Mouse (Mus musculus) cerebellum, postnatal 4 days (tissue): ENCODE data around the gene Sdhaf1.

ENCODE experiments used
- DNase-seq, 2 experiments: peaks; one replicate each; pipeline ENCODE4 v3.0.0; 2022; ENCODE audit warnings: low spot score in 2 of 2, mixed read lengths in 1 of 2

Sdhaf1 gene

GRCm38 (mm10) chr7:30326427-30326826, 2.7 kb upstream of the Sdhaf1 start:
- no peak for DNase-seq

DNA sequence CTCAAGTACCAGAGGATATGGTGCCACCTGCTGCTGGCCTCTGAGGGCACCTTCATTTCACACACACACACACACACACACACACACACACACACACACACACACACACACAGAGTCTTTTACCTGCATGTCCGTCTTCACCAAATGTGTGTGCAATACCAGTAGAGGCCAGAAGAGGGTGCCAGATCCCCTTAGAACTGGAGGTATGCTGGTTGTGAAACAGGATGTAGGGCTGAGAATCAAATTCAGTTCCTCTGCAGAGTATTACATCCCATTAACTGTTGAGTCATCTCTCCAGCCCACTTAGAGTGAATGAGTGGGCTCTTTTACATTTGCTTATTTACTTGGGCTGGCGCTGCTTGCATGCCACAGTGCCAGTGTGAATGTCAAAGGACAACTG, 1.7 kb upstream of the Sdhaf1 start:
- DNase-seq, result peak in 1 of 2 experiments; percentile 62

DNA sequence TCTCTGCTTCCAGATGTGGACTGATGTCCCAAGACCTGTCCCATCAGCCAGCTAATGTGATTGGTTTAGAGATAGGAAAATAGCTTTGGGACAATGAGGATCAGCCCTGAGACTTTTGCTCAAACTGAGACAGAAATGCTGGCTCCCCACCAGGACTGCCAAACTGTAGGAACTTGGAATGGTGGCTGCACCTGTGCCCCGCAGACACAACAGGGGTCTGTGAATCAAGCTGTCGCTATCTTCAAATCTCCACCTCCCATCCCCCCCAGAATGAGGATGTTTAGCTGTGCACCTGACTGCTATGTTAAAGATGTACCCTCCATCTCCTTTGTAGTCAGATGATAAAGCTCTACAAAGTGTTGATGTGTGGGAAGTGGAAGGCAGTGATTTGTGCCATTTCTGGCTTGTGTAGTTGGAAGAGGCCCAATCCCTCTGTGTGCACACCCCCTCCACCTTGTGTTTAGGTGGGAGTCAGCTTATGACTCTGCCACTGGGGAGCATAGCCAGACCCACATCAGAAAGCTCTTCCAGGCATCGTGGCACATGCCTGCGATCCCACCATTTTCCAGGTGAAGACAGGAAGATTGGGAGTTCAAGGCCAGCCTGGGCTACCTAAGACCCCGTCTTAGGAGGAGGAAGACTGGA, 727 bp upstream of the Sdhaf1 start:
- no peak for DNase-seq

- no peak for DNase-seq
These were observed 830 bp downstream of the Sdhaf1 start for GRCm38 (mm10) chr7:30322865-30323264.

DNA sequence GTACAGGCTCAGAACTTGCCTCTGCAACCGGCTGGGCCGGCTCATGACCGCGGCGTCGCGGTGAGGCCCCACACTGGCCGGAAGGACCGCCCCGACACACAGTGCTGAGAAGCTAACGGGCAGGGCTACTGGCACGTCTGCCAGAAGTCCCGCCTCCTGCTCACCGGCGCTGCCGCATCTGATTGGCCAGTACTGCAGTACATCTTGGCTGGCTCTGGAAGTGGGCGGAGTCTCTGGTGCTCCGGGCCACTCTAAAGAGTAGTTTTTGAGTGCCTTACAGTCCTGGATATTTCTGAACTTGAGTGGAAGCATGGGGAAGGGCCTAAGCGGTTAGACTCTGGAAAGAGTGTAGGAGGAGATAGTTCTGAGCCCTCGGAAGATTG, 1.4 kb downstream of the Sdhaf1 start:
- DNase-seq, result peak; percentile 87 to 96

DNA sequence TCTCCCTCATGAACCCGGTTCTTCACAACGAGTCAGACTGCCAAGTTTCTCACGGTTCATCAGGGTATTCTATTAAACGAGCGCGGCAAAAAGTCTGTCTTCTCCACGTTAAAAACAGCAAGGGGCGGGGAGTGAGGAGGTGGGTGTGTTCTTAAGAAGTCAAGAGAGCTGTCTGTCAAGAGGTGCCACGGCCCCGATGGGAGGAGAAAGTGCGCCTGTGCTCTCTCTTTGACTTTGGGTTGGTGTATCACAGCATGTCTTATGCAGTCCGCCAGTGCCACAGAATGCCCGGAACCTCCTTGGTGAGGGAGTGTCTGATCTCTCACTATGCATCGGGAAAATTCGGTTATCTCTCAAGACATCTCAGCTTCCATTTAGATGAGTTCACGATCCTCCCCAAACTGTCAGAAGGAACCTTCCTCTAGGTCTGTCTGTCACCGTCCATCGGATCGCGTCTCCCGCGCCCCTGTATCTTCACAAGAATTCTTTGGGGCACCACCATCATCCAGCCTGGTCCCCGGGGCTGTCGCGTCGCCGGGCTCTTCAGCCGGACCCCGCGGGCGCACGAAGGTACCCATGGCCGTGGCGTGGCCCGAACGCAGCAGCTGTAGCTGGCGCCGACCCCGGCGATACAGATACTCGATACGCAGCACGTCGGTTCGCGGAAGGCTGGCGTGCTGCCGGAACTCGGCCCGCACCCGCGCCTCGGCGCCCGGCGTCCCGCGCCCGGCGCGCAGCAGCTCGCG, 2.0 kb downstream of the Sdhaf1 start, which contains the start of gene E130208F15Rik:
Gene E130208F15Rik (plus strand): TSS at position 202 of the 746 bp plus-strand sequence.
- DNase-seq, result no peak

DNA sequence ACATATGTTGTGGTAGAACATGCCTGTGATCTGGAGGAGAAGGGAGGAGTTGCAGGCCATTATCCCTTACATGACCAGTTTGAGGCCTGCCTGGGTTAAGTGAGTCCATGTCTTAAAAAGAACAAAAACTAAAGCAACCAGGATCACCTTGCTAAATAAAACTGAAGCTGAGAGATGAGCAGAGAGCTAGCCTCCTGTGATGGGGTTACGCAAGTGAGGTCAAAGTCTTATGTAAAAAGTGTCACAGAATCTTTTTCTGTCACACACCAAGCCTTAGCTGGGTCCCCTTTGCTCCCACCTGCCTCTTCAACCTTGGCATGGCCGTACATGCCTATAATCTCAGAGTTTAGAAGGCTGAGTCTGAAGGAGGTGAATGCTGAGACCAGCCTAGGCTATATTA, 2.7 kb downstream of the Sdhaf1 start:
- DNase-seq, result no peak

GRCm38 (mm10) chr7:30318142-30318541, 5.6 kb downstream of the Sdhaf1 start:
- no peak for DNase-seq

- no peak for DNase-seq
These were observed 7.9 kb downstream of the Sdhaf1 start for GRCm38 (mm10) chr7:30315559-30316529.

- no peak for DNase-seq
These were observed 9.0 kb downstream of the Sdhaf1 start, which contains the start of gene Syne4 for GRCm38 (mm10) chr7:30314721-30315155. TSS of gene Syne4 (plus strand) at chr7:30314807.

DNA sequence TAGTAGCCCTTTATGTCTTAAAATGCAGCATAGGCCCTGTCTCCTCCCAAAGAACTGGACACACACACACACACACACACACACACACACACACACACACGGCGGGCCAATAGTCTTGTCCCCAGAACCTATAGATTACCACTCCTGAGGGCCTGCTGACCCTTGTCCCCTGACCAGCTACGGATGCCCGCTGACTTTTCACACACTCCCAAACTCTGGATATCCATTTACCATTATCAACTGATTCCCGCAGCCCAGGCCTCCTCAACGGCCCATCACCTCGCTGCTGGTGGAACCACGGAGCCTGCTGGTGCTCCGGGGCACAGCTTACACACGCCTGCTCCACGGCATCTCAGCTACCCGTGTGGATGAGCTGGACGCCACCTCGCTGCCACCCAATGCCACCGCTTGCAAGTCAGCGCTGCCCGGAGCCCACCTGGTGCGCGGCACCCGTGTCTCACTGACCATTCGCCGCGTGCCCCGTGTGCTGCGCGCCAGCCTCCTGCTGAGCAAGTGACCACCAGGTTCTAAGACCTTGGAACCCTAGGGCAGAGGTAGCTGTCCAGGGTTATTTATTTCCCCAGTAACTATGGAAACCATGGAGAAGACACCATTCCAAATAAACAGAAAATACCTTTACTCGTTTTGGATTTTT, 9.9 kb downstream of the Sdhaf1 start:
- no peak for DNase-seq

DNA sequence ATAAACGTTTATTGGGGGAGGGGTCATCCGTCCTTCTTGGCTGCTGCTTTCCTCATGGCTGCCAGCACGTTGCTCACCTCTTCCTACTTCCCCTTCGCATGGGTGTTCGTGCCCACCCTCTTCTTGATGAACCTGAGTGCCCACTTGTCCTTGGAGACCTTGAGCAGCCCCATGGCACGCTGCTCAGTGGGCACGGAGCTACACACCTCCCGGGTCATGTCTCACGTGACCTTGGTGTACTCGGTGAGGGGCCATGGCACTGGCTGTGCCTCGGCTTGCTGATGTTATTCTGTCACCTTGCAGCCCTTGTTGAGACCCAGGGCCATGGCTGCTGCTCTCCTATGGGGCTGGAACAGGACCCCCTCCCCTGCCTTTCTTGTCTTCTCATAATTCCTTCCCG, 13.6 kb downstream of the Sdhaf1 start:
- no peak for DNase-seq

- DNase-seq, result no peak
These were observed 14.1 kb downstream of the Sdhaf1 start for GRCm38 (mm10) chr7:30309395-30310129.

DNA sequence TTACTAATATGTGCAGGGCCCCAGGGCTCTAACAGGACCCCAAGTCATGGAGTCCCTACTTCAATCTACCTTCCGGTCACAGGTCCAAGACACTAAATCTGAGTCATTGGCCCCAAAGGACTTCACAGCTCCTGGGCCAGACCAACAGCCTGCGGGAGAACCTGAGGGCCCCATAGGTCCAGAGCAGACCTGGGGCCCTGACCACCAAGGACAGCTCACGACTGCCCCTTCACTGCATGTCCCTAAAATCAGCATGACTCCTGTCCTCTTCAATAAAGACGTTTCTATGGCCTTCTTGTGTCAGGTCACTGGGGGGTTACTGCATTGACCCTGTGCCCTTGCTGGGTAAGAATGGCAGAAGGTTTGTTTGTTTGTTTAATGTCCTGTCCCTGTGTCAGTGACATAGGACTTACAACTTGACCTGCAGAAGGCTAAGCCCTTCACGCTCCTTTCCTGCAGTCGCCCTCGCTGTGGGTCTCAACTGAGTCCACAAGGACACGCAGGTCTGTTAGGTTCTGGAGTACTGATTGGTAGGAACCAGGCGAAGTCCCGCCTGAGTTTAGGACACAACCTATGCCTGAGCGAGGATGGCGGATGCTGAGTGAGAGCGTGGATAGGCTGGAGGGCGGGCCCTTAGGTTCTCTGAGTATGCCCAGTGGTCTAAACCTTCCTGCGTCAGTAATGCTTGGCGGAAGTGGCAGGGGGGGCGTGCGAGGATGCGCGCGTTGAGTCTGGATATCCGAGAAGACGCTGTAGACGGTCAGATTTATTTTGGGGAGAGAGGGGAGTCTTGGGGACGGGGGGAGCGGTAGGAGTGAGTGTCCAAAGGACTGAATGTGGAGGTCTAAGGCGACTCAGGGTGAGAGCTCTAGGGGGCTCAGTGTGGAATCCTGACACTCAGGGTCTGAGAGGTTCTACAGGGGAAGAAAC, 15.4 kb downstream of the Sdhaf1 start, which contains the start of gene Alkbh6:
Gene Alkbh6 (plus strand): TSS at position 642 of the 930 bp plus-strand sequence.
- DNase-seq, result peak; percentile 74 to 89

GRCm38 (mm10) chr7:30306083-30306779, 17.5 kb downstream of the Sdhaf1 start:
- no peak for DNase-seq

- DNase-seq, result no peak
These were observed 22.8 kb downstream of the Sdhaf1 start for GRCm38 (mm10) chr7:30300914-30301313.

GRCm38 (mm10) chr7:30297266-30297665, 26.4 kb downstream of the Sdhaf1 start:
- no peak for DNase-seq

DNA sequence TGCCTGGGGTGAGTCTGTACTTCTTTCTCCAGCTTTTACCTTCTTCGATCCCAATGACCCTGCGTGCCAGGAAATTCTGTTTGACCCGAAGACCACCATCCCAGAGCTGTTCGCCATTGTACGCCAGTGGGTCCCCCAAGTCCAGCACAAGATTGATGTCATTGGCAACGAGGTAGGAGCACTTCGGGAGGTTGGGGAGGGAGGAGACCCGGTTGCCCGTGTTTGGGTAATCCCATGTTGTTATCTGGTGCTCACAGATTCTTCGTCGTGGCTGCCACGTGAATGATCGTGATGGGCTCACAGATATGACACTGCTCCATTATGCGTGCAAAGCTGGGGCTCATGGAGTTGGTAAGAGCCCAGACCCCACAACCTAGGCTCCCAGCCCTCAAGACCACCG, 26.9 kb downstream of the Sdhaf1 start:
- DNase-seq, result no peak

GRCm38 (mm10) chr7:30295103-30295502, 28.6 kb downstream of the Sdhaf1 start:
- peak in 1 of 2 experiments; percentile 39 for DNase-seq
